Mouse (Mus musculus) cerebellum, adult 2 months (tissue): ENCODE measurements at regions not wholly inside any gene's neighbourhood (a gene's known extent, or its start where the extent isn't known, plus 50 kb on each side); places are given as distances from the start of the nearest gene placed in this dataset.

ENCODE experiments used
- DNase-seq, 2 experiments: peaks; one replicate each; pipeline ENCODE4 v3.0.0; 2021
- H3K27ac ChIP-seq: fragments of 200-500 bp; 2 replicates; pipeline ENCODE4 v1.5.1; 2012; ENCODE audit warnings: low read length, control low read depth, inconsistent platforms; ENCODE audit not compliant: insufficient read depth
- H3K27me3 ChIP-seq: fragments of 200-500 bp; 2 replicates; pipeline ENCODE4 v1.6.1; 2012; ENCODE audit warnings: inconsistent platforms, mild to moderate bottlenecking, low read length, moderate library complexity; ENCODE audit not compliant: control insufficient read depth, insufficient read depth
- H3K4me1 ChIP-seq: fragments of 200-500 bp; 2 replicates; pipeline ENCODE4 v1.6.1; 2011; ENCODE audit warnings: low read length; ENCODE audit not compliant: control insufficient read depth, insufficient read depth
- H3K4me3 ChIP-seq: fragments of 200-500 bp; replicated peaks from 2 replicates; pipeline ENCODE3; 2011; ENCODE audit warnings: mild to moderate bottlenecking, low read depth, low read length, control low read depth; ENCODE audit not compliant: insufficient read depth
- CTCF ChIP-seq: fragments of 200-500 bp; IDR thresholded peaks from 2 replicates; pipeline ENCODE4 v1.5.1; 2011; ENCODE audit warnings: low read depth, mild to moderate bottlenecking, control low read depth, low read length, moderate library complexity, borderline replicate concordance; ENCODE audit not compliant: insufficient read depth
- POLR2A ChIP-seq: fragments of 200-500 bp; IDR thresholded peaks from 2 replicates; pipeline ENCODE4 v1.6.1; 2011; ENCODE audit warnings: low read length, control low read depth, borderline replicate concordance; ENCODE audit not compliant: insufficient read depth
- WGBS: fragments of 180-500 bp; shearing (Covaris S2); methylation state at CpG from one replicate; pipeline ENCODE4 v1.1.7; 2018; 5-methylcytosine and 5-hydroxymethylcytosine counted together

DNA sequence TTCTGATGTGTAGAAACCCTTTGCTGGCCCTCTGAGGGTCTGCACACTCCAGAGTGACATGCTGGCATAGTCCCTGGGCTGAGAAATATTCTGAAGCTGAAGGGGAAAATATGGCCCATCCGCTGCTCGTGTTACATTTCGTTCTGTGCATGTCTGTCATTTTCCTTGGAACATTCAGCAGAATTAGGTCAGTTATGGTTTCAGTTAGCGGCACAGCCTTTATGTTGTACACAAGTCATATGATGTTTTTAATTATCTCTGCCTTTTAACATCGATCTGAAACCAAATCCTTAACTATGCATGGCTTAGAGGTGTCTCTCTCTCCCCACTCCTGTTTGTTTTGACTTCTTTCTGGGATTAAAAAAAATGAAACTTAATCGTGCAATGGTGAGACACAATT is 254.7 kb upstream of the Prickle1 start:
- WGBS: 85% methylated on average over 6 of the region's 6 CpGs
- no peak for TF ChIP-seq CTCF
- TF ChIP-seq POLR2A: no peak
- no peaks in the 10 kb centered on the region for H3K27me3 ChIP-seq
- no peaks in the 10 kb centered on the region for H3K4me1 ChIP-seq
- no peak overlapping the region for H3K4me3 ChIP-seq
- DNase-seq: no peak
- H3K27ac ChIP-seq: no peak overlapping the region

DNA sequence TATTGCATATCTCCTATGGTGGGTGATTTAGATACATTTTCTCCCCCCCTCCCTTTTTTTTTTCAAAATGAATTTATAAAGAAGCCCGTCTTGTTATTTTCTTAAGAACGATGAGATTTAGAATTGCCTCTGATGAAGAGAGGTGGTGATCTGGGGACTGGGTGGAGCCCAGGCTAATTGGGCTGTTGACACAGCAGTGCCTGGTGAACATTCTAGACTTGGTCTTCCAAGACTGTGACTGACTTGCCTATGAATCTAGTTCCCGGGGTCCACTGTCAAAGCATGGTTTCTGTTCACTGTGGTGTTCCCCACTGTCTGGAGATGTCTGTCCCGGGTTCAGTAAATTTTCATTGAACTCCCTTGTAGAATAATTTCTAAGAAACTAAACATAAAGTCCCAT is 253.1 kb upstream of the Prickle1 start:
- H3K27me3 ChIP-seq: no peaks in the 10 kb centered on the region

DNA sequence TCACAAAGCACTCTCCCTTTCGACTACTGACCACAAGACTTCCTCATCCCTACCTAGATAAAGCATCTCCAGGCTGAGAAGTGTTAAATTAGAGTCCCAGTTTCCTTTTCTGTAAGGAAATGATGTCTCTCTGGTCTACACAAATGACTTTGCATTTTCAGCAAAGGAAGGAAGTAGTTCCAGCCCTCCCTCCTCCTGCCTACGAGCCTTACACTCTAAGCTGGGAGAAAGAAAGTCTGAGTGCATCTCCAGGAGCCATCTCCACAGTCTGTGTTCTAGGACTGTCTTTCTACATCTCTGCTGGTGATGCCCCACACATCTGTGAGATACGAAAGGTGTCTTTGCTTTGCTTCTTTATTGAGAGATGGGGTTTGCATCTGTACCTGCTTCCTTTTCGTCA is 251.1 kb upstream of the Prickle1 start:
- WGBS: 88% methylated on average over 4 of the region's 4 CpGs
- no peak for DNase-seq

More for the DNA sequence above, 253.1 kb upstream of the Prickle1 start:
- H3K4me3 ChIP-seq: no peak overlapping the region
- 95% methylated on average over 4 of the region's 4 CpGs for WGBS
- no peaks in the 10 kb centered on the region for H3K4me1 ChIP-seq
- TF ChIP-seq CTCF (no peak), POLR2A (no peak)
- DNase-seq: no peak
- H3K27ac ChIP-seq: no peak overlapping the region

DNA sequence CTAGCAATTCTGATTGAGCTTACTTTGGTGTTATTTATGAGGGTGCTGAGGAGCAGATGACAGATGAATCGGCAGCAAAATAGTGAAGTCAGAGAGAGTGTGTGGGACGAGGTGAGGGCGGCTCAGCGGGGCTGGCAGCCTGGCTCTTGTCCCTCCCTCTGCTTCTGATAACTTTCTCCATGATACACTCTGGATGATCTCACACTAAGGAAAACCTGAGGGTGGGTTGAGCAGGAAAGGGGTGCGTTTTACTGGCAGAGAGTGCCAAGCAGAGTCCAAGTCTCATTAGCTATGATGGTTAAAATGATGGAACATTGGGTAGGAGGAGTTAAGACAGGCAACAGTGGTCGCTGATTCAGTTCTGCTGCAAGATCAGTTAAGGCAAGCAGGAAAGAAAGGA is 250.1 kb upstream of the Prickle1 start:
- H3K27ac ChIP-seq: no peak overlapping the region
- no peak overlapping the region for H3K4me3 ChIP-seq
- TF ChIP-seq POLR2A: no peak
- TF ChIP-seq CTCF: no peak
- H3K4me1 ChIP-seq: no peaks in the 10 kb centered on the region
- 85% methylated on average over 6 of the region's 6 CpGs for WGBS
- H3K27me3 ChIP-seq: no peaks in the 10 kb centered on the region
- DNase-seq: no peak

More for the DNA sequence above, 251.1 kb upstream of the Prickle1 start:
- no peaks in the 10 kb centered on the region for H3K4me1 ChIP-seq
- H3K27ac ChIP-seq: no peak overlapping the region
- TF ChIP-seq POLR2A (no peak), CTCF (no peak)
- H3K4me3 ChIP-seq: no peak overlapping the region
- no peaks in the 10 kb centered on the region for H3K27me3 ChIP-seq

DNA sequence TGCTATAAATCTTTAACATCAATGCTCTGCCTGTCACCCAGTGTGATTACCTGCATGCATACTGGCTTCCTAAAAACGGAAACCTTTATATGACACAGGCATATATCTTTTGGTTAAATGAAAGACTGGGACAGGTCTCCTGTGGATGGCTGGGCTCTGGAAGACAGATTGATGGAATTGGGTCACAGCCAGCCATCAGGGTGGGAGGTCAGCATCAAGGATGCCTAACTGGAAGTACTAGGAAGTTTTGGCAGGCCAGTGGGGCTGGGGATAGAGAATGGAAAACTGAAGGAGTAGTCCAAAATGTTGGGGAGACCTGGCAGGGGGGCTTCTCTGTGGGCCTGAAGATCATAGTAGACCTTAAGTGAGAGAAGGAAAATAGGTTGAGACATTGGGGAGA is 237.3 kb upstream of the Prickle1 start:
- no peak overlapping the region for H3K27ac ChIP-seq
- TF ChIP-seq POLR2A (no peak), CTCF (no peak)
- WGBS: 66% methylated on average over 1 of the region's 1 CpGs

DNA sequence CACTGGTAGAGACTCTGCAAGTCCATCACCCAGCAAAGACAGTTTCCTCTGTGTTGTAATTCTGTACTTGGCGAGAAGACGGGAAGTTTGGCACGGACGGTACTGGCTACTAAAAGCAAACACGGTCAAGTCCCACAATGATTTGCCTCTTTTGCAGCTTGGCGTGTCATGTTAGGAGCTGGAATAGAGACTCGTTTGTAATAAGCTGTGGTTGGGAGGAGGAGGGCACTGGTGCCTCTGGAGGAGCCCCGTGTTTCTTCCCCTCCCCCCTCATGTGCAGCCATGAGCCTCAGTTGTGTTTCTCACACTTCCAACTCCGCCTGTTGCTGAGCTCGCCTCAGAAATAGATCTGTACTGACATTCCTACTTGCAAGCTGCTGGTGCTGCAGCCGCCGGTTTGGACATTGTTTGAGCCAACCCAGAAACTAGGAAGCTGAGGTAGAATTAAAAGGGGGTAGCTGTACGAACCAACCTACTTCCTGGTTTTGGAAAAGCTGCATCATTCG is 236.8 kb upstream of the Prickle1 start:
- WGBS: 20% methylated on average over 14 of the region's 14 CpGs
- Histone ChIP-seq H3K4me3 (no peak overlapping the region), H3K27ac (no peak overlapping the region), H3K4me1 (no peaks in the 10 kb centered on the region), H3K27me3 (no peaks in the 10 kb centered on the region)
- TF ChIP-seq POLR2A (no peak), CTCF (no peak)
- DNase-seq: peak; percentile 7 to 21

More for the DNA sequence above, 237.3 kb upstream of the Prickle1 start:
- no peak overlapping the region for H3K4me3 ChIP-seq
- no peaks in the 10 kb centered on the region for H3K4me1 ChIP-seq
- no peaks in the 10 kb centered on the region for H3K27me3 ChIP-seq
- DNase-seq: no peak

DNA sequence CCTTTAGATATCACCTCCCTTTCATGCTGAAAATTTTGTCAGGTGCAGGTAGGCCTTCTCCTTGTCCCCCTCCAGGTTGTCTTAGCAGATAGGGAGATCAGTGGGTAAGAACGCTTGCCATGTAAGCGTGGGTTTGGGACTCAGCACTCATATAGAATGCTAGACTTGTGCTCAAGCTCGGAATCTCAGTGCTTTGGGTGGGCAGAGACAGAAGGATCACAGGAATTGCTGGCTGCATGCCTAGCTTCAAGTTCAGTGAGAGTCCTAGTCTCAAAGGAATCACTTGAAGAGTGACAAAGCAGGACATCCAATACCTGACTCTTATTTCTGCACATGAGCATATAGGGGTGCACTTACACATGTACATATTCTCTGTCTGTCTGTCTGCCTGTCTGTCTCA is 235.5 kb upstream of the Prickle1 start:
- Histone ChIP-seq H3K4me3 (no peak overlapping the region), H3K27ac (no peak overlapping the region), H3K27me3 (no peaks in the 10 kb centered on the region; the same call in 1 of the 2 replicates), H3K4me1 (no peaks in the 10 kb centered on the region)
- WGBS: 66% methylated on average over 3 of the region's 3 CpGs
- no peak for DNase-seq
- no peak for TF ChIP-seq CTCF
- TF ChIP-seq POLR2A: no peak
